Mouse (Mus musculus) embryonic facial prominence, embryonic 14.5 days (tissue): ENCODE measurements around the gene Ift172. TPM values are rescaled to one million over a fixed set of nuclear protein-coding genes. Genes with fewer than 3 reads are reported as not detected.

ENCODE experiments used
- ATAC-seq: fragments of 200-750 bp; cut with Nextera tagmentation; 2 replicates; pipeline ENCODE4 v1.8.0; 2017; ENCODE audit warnings: low read depth, moderate number of reproducible peaks, moderate TSS enrichment
- DNase-seq: peaks from one replicate; pipeline ENCODE4 v3.0.0-alpha.2; 2015; ENCODE audit warnings: low spot score
- H3K27ac ChIP-seq: fragments of 300-500 bp; sonication (generic); replicated peaks from 2 replicates; pipeline ENCODE4 v1.5.1; 2014; ENCODE audit warnings: low read depth, mild to moderate bottlenecking, low read length, moderate library complexity
- H3K27me3 ChIP-seq: fragments of 300-500 bp; sonication (generic); replicated peaks from 2 replicates; pipeline ENCODE4 v1.6.1; 2014; ENCODE audit warnings: low read length; ENCODE audit not compliant: control insufficient read depth, insufficient read depth
- H3K36me3 ChIP-seq: fragments of 300-500 bp; sonication (generic); 2 replicates; pipeline ENCODE4 v1.6.1; 2014; ENCODE audit warnings: low read length, mixed read lengths; ENCODE audit not compliant: control insufficient read depth, insufficient read depth
- H3K4me1 ChIP-seq: fragments of 300-500 bp; sonication (generic); 2 replicates; pipeline ENCODE4 v1.6.1; 2014; ENCODE audit warnings: antibody characterized with exemption, low read length; ENCODE audit not compliant: control insufficient read depth, insufficient read depth
- H3K4me2 ChIP-seq: fragments of 300-500 bp; sonication (generic); 2 replicates; pipeline ENCODE4 v1.6.1; 2014; ENCODE audit warnings: low read depth, mild to moderate bottlenecking, low read length, moderate library complexity, mixed read lengths
- H3K4me3 ChIP-seq: fragments of 300-500 bp; sonication (generic); 2 replicates; pipeline ENCODE4 v1.5.1; 2014; ENCODE audit warnings: low read depth, mild to moderate bottlenecking, low read length
- H3K9ac ChIP-seq: fragments of 300-500 bp; sonication (generic); 2 replicates; pipeline ENCODE4 v1.6.1; 2014; ENCODE audit warnings: low read depth, mild to moderate bottlenecking, low read length, moderate library complexity, mixed read lengths
- H3K9me3 ChIP-seq: fragments of 300-500 bp; sonication (generic); 2 replicates; pipeline ENCODE4 v1.6.1; 2016; ENCODE audit warnings: low read length; ENCODE audit not compliant: control insufficient read depth
- WGBS: fragments of 180-500 bp; shearing (Covaris S2); extraction: QIAGEN DNeasy Blood & Tissue Kit; methylation state at CpG from one replicate; pipeline ENCODE4 v1.1.7; 2014; 5-methylcytosine and 5-hydroxymethylcytosine counted together
- polyA plus RNA-seq: library from polyadenylated mRNA; unstranded; fragments of >200 nt; fragmentation: Nextera tagmentation; extraction: Ambion mirVana; gene quantifications from 2 replicates; pipeline ENCODE4 v1.2.1, GENCODE M21; 2014

Ift172 gene
- polyA plus RNA-seq = 36.7 and 38.4 TPM in 2 replicates

DNA sequence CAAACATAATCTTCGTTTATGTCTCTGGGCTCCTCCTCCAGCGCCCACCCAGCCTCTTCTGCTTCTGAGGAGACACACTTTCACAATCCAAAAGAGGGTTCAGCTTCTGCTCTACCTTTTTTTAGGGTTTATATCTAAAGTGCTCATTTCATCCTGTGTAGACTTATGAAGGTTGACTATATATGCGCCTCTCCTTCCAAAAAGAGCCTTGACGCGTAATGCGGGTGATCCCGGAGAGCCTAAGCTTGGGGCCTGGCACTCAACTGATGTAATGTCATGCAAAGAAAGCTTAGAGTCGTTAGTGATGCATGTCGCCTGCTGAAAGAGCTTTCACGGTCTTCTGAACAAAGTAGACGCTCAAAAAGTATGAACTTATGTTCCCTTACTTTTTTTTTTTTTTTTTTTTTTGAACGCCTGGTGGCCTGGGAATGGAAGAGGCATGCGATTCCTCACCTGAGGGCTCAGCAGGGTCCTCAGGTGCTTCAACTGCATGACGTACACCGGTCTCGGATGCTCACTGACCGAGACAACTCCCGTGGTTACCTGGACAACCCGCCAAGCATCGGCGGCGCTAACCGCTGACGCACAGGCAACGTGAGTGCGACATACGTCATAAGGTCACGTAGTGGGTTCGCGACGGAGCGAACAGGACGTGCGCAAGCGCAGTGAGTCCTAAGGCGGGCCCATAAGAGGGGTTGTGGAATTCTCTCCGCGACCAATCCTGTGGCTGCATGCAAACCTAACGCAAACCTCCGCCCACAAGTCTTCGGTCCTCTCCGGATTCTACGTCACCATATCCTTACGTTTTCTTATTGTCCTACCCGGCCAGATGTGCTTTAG lies at the start of gene Ift172:
Ift172 (minus strand) TSS at position 596 of the 840 bp plus-strand sequence.
- 2% methylated on average over 45 of the region's 45 CpGs for WGBS
- H3K4me3 ChIP-seq = peak within 1 kb of the TSS; percentile 64
- DNase-seq (peak; percentile 99), ATAC-seq (peak; percentile 96)
- H3K27me3 ChIP-seq = no peaks in the 10 kb centered on the region
- H3K9ac ChIP-seq = peak within 1 kb of the TSS; percentile 68
- no peaks in the 10 kb centered on the region for H3K9me3 ChIP-seq
- peaks cover 39% of the 10 kb centered on the region for H3K36me3 ChIP-seq
- H3K27ac ChIP-seq = peak within 1 kb of the TSS; percentile 90
- peaks cover 9% of the 10 kb centered on the region; the same call in 1 of the 2 replicates for H3K4me1 ChIP-seq
- peak within 1 kb of the TSS; percentile 62 for H3K4me2 ChIP-seq

DNA sequence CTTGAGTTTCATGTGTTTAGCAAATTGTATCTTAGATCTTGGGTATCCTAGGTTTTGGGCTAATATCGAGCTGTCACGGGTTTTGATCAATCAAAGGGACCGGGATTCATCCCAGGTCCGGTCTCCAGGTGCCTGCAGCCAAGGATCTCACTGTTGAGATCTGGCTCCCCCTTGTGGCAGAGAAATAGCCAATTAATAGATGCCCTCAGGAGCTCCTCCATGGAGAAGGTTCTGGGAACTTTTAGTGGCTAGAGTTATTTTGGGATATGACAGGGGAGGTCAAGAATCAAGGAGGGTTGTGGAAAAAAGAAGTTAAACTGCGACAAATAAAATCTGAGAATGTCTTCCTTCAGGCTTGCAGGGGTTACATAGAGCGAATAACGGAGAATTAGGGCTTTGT lies 37.3 kb upstream of the Ift172 start:
- ATAC-seq (no peak), DNase-seq (peak; percentile 76)
- Histone ChIP-seq H3K27ac (no peak overlapping the region), H3K9me3 (no peaks in the 10 kb centered on the region), H3K4me2 (no peak overlapping the region), H3K9ac (no peak overlapping the region), H3K4me3 (no peak overlapping the region), H3K27me3 (no peaks in the 10 kb centered on the region), H3K36me3 (no peaks in the 10 kb centered on the region), H3K4me1 (no peaks in the 10 kb centered on the region)
- 35% methylated on average over 7 of the region's 7 CpGs for WGBS

DNA sequence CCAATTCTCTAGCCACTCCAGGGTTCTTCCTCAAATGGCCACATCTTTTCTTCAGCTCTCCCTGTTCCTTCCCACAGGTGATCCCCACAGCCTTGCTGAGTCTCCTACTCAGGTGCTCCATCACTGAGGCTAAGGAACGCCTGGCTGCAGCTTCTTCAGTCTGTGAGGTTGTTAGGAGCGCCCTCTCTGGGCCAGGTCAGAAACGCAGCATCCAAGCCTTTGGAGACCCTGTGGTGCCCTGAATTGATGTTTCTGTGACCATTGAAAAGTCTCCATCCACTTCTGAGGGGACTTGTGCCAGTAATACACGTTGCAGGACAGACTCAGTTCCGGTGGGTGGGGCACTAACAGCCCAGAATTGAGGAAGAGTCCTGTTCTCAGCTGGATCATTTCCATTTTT lies 35.9 kb upstream of the Ift172 start:
- Histone ChIP-seq H3K9ac (no peak overlapping the region), H3K4me1 (no peaks in the 10 kb centered on the region), H3K27me3 (no peaks in the 10 kb centered on the region), H3K4me3 (no peak overlapping the region), H3K9me3 (no peaks in the 10 kb centered on the region), H3K36me3 (no peaks in the 10 kb centered on the region), H3K4me2 (no peak overlapping the region), H3K27ac (no peak overlapping the region)
- DNase-seq (no peak), ATAC-seq (no peak)
- 21% methylated on average over 5 of the region's 5 CpGs for WGBS

DNA sequence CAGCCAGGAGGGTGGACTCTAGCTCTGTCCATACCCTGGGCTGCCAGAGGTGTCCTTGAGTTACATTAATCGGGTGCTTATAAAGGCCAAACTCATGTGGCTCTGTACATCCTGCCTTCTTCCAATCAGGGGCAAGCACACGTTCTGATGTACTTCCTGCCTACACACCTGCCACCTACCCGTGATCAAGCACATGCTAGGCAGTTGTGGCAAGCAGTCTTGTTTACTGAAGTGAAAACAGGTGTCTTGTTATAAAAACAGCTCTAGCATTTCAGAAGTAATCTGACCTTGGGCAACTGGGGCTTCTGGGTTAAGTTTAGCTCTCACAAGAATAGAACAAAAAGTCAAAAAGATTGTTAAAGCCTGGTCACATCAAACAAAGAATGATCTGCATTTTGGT lies 33.2 kb upstream of the Ift172 start:
- H3K4me2 ChIP-seq = no peak overlapping the region
- 48% methylated on average over 3 of the region's 3 CpGs for WGBS
- no peak overlapping the region for H3K4me3 ChIP-seq

DNA sequence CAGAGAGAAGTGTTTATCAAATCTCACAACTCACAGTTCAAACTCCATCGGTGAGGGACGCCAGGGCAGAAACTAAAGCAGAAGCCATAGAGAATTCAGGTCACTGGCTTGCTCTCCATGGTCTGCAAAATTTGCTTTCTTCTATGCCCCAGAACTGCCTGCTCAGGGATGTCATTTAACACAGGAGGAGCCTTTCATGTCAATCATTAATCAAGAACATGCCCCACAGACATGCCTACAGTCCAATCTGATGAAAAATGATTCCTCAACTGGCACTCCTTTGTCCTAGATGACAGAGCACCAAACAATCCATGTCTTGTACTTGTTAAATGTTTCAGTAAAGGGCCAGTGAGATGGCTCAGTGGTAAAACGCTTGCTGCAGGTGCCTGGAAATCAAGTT lies 31.9 kb upstream of the Ift172 start:
- Histone ChIP-seq H3K4me1 (no peaks in the 10 kb centered on the region), H3K4me3 (no peak overlapping the region), H3K4me2 (no peak overlapping the region), H3K9me3 (no peaks in the 10 kb centered on the region), H3K27ac (no peak overlapping the region), H3K9ac (no peak overlapping the region), H3K27me3 (no peaks in the 10 kb centered on the region), H3K36me3 (no peaks in the 10 kb centered on the region)
- ATAC-seq (no peak), DNase-seq (no peak)
- whole genome bisulfite sequencing = 89% methylated on average over 3 of the region's 3 CpGs

More for the DNA sequence above, 33.2 kb upstream of the Ift172 start:
- Histone ChIP-seq H3K36me3 (no peaks in the 10 kb centered on the region), H3K27ac (no peak overlapping the region), H3K4me1 (no peaks in the 10 kb centered on the region), H3K9me3 (no peaks in the 10 kb centered on the region), H3K9ac (no peak overlapping the region), H3K27me3 (no peaks in the 10 kb centered on the region)
- ATAC-seq (no peak), DNase-seq (peak; percentile 2)

DNA sequence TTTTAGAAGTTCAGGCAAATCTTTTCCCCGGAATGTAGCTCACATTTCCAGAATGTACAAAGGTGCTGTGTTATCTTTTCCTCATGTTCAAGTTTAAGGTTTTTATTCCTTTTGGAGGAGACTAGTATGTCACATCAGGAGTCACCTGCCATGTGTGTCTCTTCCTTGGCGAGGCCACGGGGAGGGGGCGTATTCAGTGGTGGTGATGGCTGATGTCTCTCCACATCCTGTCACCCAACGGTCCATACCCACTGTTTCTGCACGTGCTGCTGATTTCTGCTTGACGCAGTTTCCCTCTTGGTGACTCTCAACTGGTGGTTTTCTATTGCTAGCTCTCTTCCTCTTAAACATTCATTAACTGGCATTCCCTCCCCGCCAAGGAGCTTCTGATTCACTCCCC lies 21.9 kb upstream of the Ift172 start:
- Histone ChIP-seq H3K4me1 (no peaks in the 10 kb centered on the region), H3K36me3 (no peaks in the 10 kb centered on the region), H3K27me3 (no peaks in the 10 kb centered on the region), H3K4me2 (no peak overlapping the region), H3K4me3 (no peak overlapping the region), H3K27ac (no peak overlapping the region), H3K9ac (no peak overlapping the region), H3K9me3 (no peaks in the 10 kb centered on the region)
- no peak for DNase-seq
- 85% methylated on average over 8 of the region's 8 CpGs for WGBS
- no peak for ATAC-seq

DNA sequence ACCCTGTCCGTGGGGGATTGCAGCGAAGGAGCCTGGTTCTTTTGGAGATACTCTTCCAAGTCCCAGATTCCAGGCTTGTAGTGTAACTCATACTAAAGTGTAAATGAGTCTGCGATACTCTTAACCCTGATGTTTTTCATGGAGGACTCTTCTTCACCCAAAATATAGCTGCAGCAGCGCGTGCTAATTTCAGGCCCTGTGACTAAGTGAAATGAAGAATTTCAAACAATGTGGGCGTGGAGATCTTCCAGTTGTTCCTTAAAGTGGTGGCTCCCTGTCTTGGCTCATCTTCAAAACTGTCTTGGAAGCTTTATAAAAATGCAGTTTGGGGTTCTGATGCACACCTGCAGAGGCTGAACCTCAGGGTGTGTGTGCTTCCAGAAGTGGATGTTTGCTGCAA lies 12.2 kb upstream of the Ift172 start:
- no peak overlapping the region for H3K4me3 ChIP-seq
- H3K9me3 ChIP-seq = 0 out of 2 replicates have a peak, but pooled peaks cover 5% of the 10 kb centered on the region
- H3K27me3 ChIP-seq = no peaks in the 10 kb centered on the region
- H3K4me2 ChIP-seq = no peak overlapping the region
- ATAC-seq (no peak), DNase-seq (peak; percentile 5)
- H3K9ac ChIP-seq = no peak overlapping the region
- no peaks in the 10 kb centered on the region for H3K4me1 ChIP-seq
- H3K36me3 ChIP-seq = no peaks in the 10 kb centered on the region
- H3K27ac ChIP-seq = no peak overlapping the region
- 86% methylated on average over 6 of the region's 6 CpGs for WGBS

DNA sequence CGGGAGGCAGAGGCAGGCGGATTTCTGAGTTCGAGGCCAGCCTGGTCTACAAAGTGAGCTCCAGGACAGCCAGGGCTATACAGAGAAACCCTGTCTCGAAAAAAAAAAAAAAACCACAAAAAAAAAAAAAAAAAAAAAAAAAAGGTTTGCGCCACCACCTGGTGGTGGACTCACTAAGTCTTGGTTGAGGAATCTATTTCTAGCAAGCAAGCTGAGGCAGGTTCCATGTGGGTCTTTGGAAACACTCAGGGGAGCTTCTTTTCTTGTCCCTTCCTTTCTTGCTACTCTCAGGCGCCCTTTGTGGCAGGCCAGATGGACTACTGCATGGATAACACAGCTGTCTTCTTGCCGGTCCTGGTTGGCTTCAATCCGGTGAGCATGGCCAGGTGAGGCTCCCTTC lies 10.9 kb upstream of the Ift172 start:
- 74% methylated on average over 8 of the region's 8 CpGs for WGBS
- ATAC-seq (no peak), DNase-seq (no peak)
- Histone ChIP-seq H3K27me3 (no peaks in the 10 kb centered on the region), H3K9ac (no peak overlapping the region), H3K4me3 (no peak overlapping the region), H3K4me1 (no peaks in the 10 kb centered on the region), H3K9me3 (0 out of 2 replicates have a peak, but pooled peaks cover 5% of the 10 kb centered on the region), H3K27ac (no peak overlapping the region), H3K36me3 (no peaks in the 10 kb centered on the region), H3K4me2 (no peak overlapping the region)

DNA sequence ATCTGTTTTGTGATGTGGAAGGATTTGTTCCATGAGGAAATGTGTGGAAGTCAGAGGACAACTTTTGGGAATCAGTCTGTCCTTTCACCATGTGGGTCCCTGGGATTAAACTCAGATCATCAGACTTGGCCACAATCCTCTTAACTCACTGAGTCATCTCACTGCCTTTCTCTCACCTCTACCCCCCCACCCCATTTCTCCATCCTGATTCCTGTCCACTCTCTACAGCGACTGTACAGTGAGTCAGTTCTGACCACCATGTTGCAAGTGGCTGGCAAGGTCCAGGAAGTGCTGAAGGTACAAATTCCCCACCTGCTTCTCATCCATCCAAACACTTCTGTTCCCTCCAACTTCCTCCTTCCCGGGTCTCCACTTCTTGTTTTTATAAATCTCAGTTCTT lies 7.6 kb upstream of the Ift172 start:
- H3K36me3 ChIP-seq = peaks cover 9% of the 10 kb centered on the region; the same call in 1 of the 2 replicates
- no peak for DNase-seq
- no peak overlapping the region for H3K9ac ChIP-seq
- H3K4me1 ChIP-seq = peaks cover 3% of the 10 kb centered on the region; the same call in 1 of the 2 replicates
- WGBS = 55% methylated on average over 2 of the region's 2 CpGs
- no peak overlapping the region for H3K4me3 ChIP-seq
- H3K9me3 ChIP-seq = no peaks in the 10 kb centered on the region
- H3K4me2 ChIP-seq = no peak overlapping the region
- H3K27me3 ChIP-seq = no peaks in the 10 kb centered on the region
- H3K27ac ChIP-seq = no peak overlapping the region
- no peak for ATAC-seq
